Mouse (Mus musculus): ENCODE data around the gene Syne1.

GRCm38 (mm10) chr10:5449944-5450343, 101.3 kb downstream of the Syne1 start:
- TF ChIP-seq CTCF (IDR thresholded peaks at IDR 0.05; ENCODE audit: low read depth) (no peak), EP300 (optimal IDR thresholded peaks at IDR 0.05) (no peak)
